Mouse (Mus musculus): ENCODE measurements around the gene Mpzl3. TPM values are rescaled to one million over a fixed set of nuclear protein-coding genes. Genes with fewer than 3 reads are reported as not detected.

Gene Mpzl3
- polyA plus RNA-seq, 2 experiments = 0.33 to 1.0 TPM

DNA sequence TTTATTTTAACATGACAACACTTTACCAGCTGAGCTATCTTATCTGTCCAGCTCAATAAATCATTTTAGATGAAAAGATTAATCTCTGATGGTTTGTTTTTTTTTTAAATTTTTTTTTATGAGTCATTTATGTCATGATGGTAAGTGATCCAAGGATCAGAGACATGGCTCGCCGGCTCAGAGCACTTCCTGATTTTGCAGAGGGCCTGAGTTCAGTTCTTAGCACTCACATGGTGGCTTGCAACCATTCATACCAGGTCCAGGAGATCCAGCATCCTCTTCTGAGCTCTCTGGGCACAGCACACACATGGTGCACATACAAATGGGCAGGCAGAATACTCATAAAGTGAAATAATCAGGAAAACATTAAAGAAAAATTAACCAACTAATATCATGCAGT lies 4.7 kb upstream of the Mpzl3 start:
- no peak overlapping the region for H3K9ac ChIP-seq (replicated peaks)
- H3K9me3 ChIP-seq (ENCODE audit: control insufficient read depth, low read length) = no peaks in the 10 kb centered on the region
- 77% methylated on average over 2 of the region's 2 CpGs for WGBS (ENCODE audit: insufficient replicate concordance)
- H3K4me1 ChIP-seq (replicated peaks; ENCODE audit: control insufficient read depth in 2 of 2, insufficient read depth in 2 of 2, low read length in 1 of 2) = no peaks in the 10 kb centered on the region
- TF ChIP-seq EP300 (IDR thresholded peaks at IDR 0.05; ENCODE audit: low read depth) (no peak), CTCF (IDR thresholded peaks at IDR 0.05; ENCODE audit: low read depth) (no peak)
- H3K36me3 ChIP-seq (replicated peaks; ENCODE audit: control insufficient read depth, insufficient read depth, low read depth) = no peaks in the 10 kb centered on the region
- ATAC-seq (ENCODE audit: insufficient read depth) (no peak), DNase-seq (ENCODE audit: low read depth in 3 of 3, low spot score in 3 of 3) (no peak)
- H3K4me2 ChIP-seq (ENCODE audit: low read depth) = no peak overlapping the region
- H3K4me3 ChIP-seq (ENCODE audit: insufficient read depth in 1 of 2, low read depth in 2 of 2, low read length in 2 of 2) = no peak overlapping the region
- peaks cover 3% of the 10 kb centered on the region for H3K27me3 ChIP-seq (ENCODE audit: control insufficient read depth, insufficient read depth, low read length)
- H3K27ac ChIP-seq = no peak overlapping the region

- DNase-seq (ENCODE audit: low read depth in 3 of 3, low spot score in 3 of 3) (no peak), ATAC-seq (ENCODE audit: insufficient read depth) (no peak)
- no peak for TF ChIP-seq EP300 (IDR thresholded peaks at IDR 0.05; ENCODE audit: low read depth)
- no peak for TF ChIP-seq CTCF (IDR thresholded peaks at IDR 0.05; ENCODE audit: low read depth)
- peaks cover 3% of the 10 kb centered on the region for H3K27me3 ChIP-seq (ENCODE audit: control insufficient read depth, insufficient read depth, low read length)
- no peaks in the 10 kb centered on the region for H3K4me1 ChIP-seq (replicated peaks; ENCODE audit: control insufficient read depth in 2 of 2, insufficient read depth in 2 of 2, low read length in 1 of 2)
- H3K36me3 ChIP-seq (replicated peaks; ENCODE audit: control insufficient read depth, insufficient read depth, low read depth) = no peaks in the 10 kb centered on the region
- H3K9me3 ChIP-seq (ENCODE audit: control insufficient read depth, low read length) = no peaks in the 10 kb centered on the region
- H3K4me3 ChIP-seq (ENCODE audit: insufficient read depth in 1 of 2, low read depth in 2 of 2, low read length in 2 of 2) = no peak overlapping the region
- no peak overlapping the region for H3K27ac ChIP-seq
- 33% methylated on average over 5 of the region's 5 CpGs for WGBS (ENCODE audit: insufficient replicate concordance)
- H3K4me2 ChIP-seq (ENCODE audit: low read depth) = no peak overlapping the region
- H3K9ac ChIP-seq (replicated peaks) = no peak overlapping the region
These were observed 3.4 kb downstream of the Mpzl3 start for GRCm38 (mm10) chr9:45058304-45058940.

DNA sequence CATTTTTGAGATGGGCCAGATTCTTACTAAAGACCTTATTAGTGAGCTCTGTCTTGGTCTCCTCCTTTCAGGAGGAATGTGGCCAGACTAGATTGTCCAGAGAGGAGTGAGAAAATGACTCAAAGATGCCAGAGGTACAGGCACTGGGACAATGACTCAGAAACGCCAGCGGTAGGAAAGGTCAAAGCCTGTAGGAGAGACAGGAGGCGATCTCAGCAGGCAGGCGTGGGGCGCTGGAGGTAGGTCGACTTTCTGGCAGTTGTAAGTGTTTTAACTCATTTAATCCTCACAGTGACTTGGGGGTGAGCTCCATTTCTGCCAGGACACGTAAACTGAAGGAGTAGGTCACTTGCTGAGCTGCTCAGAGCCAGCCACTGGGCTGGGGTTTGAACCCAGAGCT lies 5.2 kb downstream of the Mpzl3 start:
- no peak for TF ChIP-seq CTCF (IDR thresholded peaks at IDR 0.05; ENCODE audit: low read depth)
- no peak for TF ChIP-seq EP300 (IDR thresholded peaks at IDR 0.05; ENCODE audit: low read depth)
- no peak overlapping the region for H3K4me2 ChIP-seq (ENCODE audit: low read depth)
- no peaks in the 10 kb centered on the region for H3K4me1 ChIP-seq (replicated peaks; ENCODE audit: control insufficient read depth in 2 of 2, insufficient read depth in 2 of 2, low read length in 1 of 2)
- no peaks in the 10 kb centered on the region for H3K9me3 ChIP-seq (ENCODE audit: control insufficient read depth, low read length)
- no peak overlapping the region for H3K9ac ChIP-seq (replicated peaks)
- H3K27me3 ChIP-seq (ENCODE audit: control insufficient read depth, insufficient read depth, low read length) = no peaks in the 10 kb centered on the region; the same call in 1 of the 2 replicates
- no peak for ATAC-seq (ENCODE audit: insufficient read depth)
- WGBS (ENCODE audit: insufficient replicate concordance) = 44% methylated on average over 7 of the region's 7 CpGs
- no peaks in the 10 kb centered on the region for H3K36me3 ChIP-seq (replicated peaks; ENCODE audit: control insufficient read depth, insufficient read depth, low read depth)
- H3K27ac ChIP-seq = no peak overlapping the region
- no peak overlapping the region for H3K4me3 ChIP-seq (ENCODE audit: insufficient read depth in 1 of 2, low read depth in 2 of 2, low read length in 2 of 2)
- DNase-seq (ENCODE audit: low read depth in 3 of 3, low spot score in 3 of 3) = no peak

- H3K4me2 ChIP-seq (ENCODE audit: low read depth) = no peak overlapping the region
- H3K9ac ChIP-seq (replicated peaks) = no peak overlapping the region
- no peak overlapping the region for H3K4me3 ChIP-seq (ENCODE audit: insufficient read depth in 1 of 2, low read depth in 2 of 2, low read length in 2 of 2)
- H3K27me3 ChIP-seq (ENCODE audit: control insufficient read depth, insufficient read depth, low read length) = no peaks in the 10 kb centered on the region
- TF ChIP-seq EP300 (IDR thresholded peaks at IDR 0.05; ENCODE audit: low read depth) (no peak), CTCF (IDR thresholded peaks at IDR 0.05; ENCODE audit: low read depth) (no peak)
- DNase-seq (ENCODE audit: low read depth in 3 of 3, low spot score in 3 of 3) (no peak), ATAC-seq (ENCODE audit: insufficient read depth) (no peak)
- WGBS (ENCODE audit: insufficient replicate concordance) = 34% methylated on average over 3 of the region's 3 CpGs
- H3K9me3 ChIP-seq (ENCODE audit: control insufficient read depth, low read length) = no peaks in the 10 kb centered on the region
- H3K4me1 ChIP-seq (replicated peaks; ENCODE audit: control insufficient read depth in 2 of 2, insufficient read depth in 2 of 2, low read length in 1 of 2) = no peaks in the 10 kb centered on the region
- no peaks in the 10 kb centered on the region for H3K36me3 ChIP-seq (replicated peaks; ENCODE audit: control insufficient read depth, insufficient read depth, low read depth)
- H3K27ac ChIP-seq = no peak overlapping the region
These were observed 7.7 kb downstream of the Mpzl3 start for GRCm38 (mm10) chr9:45062677-45063076.

- ATAC-seq (ENCODE audit: insufficient read depth) (no peak), DNase-seq (ENCODE audit: low read depth in 3 of 3, low spot score in 3 of 3) (no peak)
- Histone ChIP-seq H3K4me1 (replicated peaks; ENCODE audit: control insufficient read depth in 2 of 2, insufficient read depth in 2 of 2, low read length in 1 of 2) (no peaks in the 10 kb centered on the region), H3K4me3 (ENCODE audit: insufficient read depth in 1 of 2, low read depth in 2 of 2, low read length in 2 of 2) (no peak overlapping the region), H3K4me2 (ENCODE audit: low read depth) (no peak overlapping the region), H3K27ac (no peak overlapping the region), H3K9me3 (ENCODE audit: control insufficient read depth, low read length) (no peaks in the 10 kb centered on the region), H3K27me3 (ENCODE audit: control insufficient read depth, insufficient read depth, low read length) (no peaks in the 10 kb centered on the region), H3K9ac (replicated peaks) (no peak overlapping the region; the same call in 1 of the 2 replicates), H3K36me3 (replicated peaks; ENCODE audit: control insufficient read depth, insufficient read depth, low read depth) (no peaks in the 10 kb centered on the region)
- 57% methylated on average over 6 of the region's 6 CpGs for WGBS (ENCODE audit: insufficient replicate concordance)
- no peak for TF ChIP-seq EP300 (IDR thresholded peaks at IDR 0.05; ENCODE audit: low read depth)
- TF ChIP-seq CTCF (IDR thresholded peaks at IDR 0.05; ENCODE audit: low read depth) = no peak
These were observed 9.4 kb downstream of the Mpzl3 start for GRCm38 (mm10) chr9:45064421-45064820.

Data from liver, embryonic 14.5 days (tissue).